Mouse (Mus musculus) liver, embryonic 11.5 days (tissue): ENCODE results near the gene Nat8f5. TPM values are rescaled to one million over a fixed set of nuclear protein-coding genes. Genes with fewer than 3 reads are reported as not detected.
"Not testable (repeated sequence)": the region's sequence is repeated elsewhere in the genome, so short reads cannot be mapped to it uniquely, and the experiment has no call there.

Experiments used
- ATAC-seq: fragments of 200-750 bp; cut with Nextera tagmentation; replicated peaks from 2 replicates; pipeline ENCODE4 v1.8.0; 2017; ENCODE audit warnings: moderate number of reproducible peaks, mild to moderate bottlenecking, moderate TSS enrichment, moderate library complexity; ENCODE audit not compliant: low FRiP score
- DNase-seq: peaks from one replicate; pipeline ENCODE4 v3.0.0-alpha.2; 2017; ENCODE audit warnings: low spot score
- H3K27ac ChIP-seq: fragments of 300-500 bp; sonication (generic); 2 replicates; pipeline ENCODE4 v1.5.1; 2014; ENCODE audit warnings: mild to moderate bottlenecking, low read depth, low read length, control low read depth
- H3K27me3 ChIP-seq: fragments of 300-500 bp; sonication (generic); replicated peaks from 2 replicates; pipeline ENCODE4 v1.6.1; 2014; ENCODE audit warnings: low read length, mixed read lengths; ENCODE audit not compliant: control insufficient read depth, insufficient read depth
- H3K36me3 ChIP-seq: fragments of 300-500 bp; sonication (generic); 2 replicates; pipeline ENCODE4 v1.6.1; 2014; ENCODE audit warnings: mild to moderate bottlenecking, low read length, moderate library complexity, mixed read lengths; ENCODE audit not compliant: control insufficient read depth, insufficient read depth
- H3K4me1 ChIP-seq: fragments of 300-500 bp; sonication (generic); replicated peaks from 2 replicates; pipeline ENCODE4 v1.6.1; 2014; ENCODE audit warnings: low read length, mixed read lengths; ENCODE audit not compliant: control insufficient read depth, insufficient read depth
- H3K4me2 ChIP-seq: fragments of 300-500 bp; sonication (generic); 2 replicates; pipeline ENCODE4 v1.6.1; 2014; ENCODE audit warnings: mild to moderate bottlenecking, control low read depth, moderate library complexity
- H3K4me3 ChIP-seq: fragments of 300-500 bp; sonication (generic); 2 replicates; pipeline ENCODE4 v1.5.1; 2014; ENCODE audit warnings: low read depth, low read length, control low read depth
- H3K9ac ChIP-seq: fragments of 300-500 bp; sonication (generic); 2 replicates; pipeline ENCODE4 v1.6.1; 2014; ENCODE audit warnings: low read depth, low read length, control low read depth
- H3K9me3 ChIP-seq: fragments of 300-500 bp; sonication (generic); 2 replicates; pipeline ENCODE4 v1.6.1; 2016; ENCODE audit warnings: low read length, inconsistent platforms, mixed read lengths; ENCODE audit not compliant: control insufficient read depth
- WGBS: fragments of 180-500 bp; shearing (Covaris S2); extraction: QIAGEN DNeasy Blood & Tissue Kit; methylation state at CpG from one replicate; pipeline ENCODE4 v1.1.7; 2014; 5-methylcytosine and 5-hydroxymethylcytosine counted together
- polyA plus RNA-seq: library from polyadenylated mRNA; unstranded; fragments of >200 nt; fragmentation: Nextera tagmentation; extraction: Ambion mirVana; gene quantifications from 2 replicates; pipeline ENCODE4 v1.2.1, GENCODE M21; 2014

The Nat8f5 gene
- polyA plus RNA-seq, 1 experiment from 2014 or later = not detected

DNA sequence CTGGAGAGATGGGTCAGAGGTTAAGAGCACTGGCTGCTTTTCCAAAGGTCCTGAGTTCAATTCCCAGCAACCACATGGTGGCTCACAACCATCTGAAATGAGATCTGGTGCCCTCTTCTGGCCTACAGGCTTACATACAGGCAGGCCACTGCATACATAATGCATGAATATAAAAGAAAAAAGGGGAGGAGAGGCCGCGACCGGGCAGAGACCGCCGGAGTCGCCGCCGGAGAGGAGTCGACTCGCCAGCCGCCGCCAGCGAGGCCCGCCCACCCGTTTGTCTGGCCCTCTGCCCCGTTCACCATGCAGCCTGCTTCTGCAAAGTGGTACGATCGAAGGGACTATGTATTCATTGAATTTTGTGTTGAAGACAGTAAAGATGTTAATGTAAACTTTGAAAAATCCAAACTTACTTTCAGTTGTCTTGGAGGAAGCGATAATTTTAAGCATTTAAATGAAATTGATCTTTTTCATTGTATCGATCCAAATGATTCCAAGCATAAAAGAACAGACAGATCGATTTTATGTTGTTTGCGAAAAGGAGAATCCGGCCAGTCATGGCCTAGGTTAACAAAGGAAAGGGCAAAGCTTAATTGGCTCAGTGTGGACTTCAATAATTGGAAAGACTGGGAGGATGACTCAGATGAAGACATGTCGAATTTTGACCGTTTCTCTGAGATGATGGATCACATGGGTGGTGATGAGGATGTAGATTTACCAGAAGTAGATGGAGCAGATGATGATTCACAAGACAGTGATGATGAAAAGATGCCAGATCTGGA, 23.1 kb upstream of the Nat8f5 start:
- H3K36me3 ChIP-seq, H3K27me3 ChIP-seq, H3K9ac ChIP-seq, H3K9me3 ChIP-seq, ATAC-seq, H3K4me2 ChIP-seq, DNase-seq, H3K4me1 ChIP-seq, H3K27ac ChIP-seq, H3K4me3 ChIP-seq: not testable (repeated sequence)
- 71% methylated on average over 25 of the region's 25 CpGs for WGBS

DNA sequence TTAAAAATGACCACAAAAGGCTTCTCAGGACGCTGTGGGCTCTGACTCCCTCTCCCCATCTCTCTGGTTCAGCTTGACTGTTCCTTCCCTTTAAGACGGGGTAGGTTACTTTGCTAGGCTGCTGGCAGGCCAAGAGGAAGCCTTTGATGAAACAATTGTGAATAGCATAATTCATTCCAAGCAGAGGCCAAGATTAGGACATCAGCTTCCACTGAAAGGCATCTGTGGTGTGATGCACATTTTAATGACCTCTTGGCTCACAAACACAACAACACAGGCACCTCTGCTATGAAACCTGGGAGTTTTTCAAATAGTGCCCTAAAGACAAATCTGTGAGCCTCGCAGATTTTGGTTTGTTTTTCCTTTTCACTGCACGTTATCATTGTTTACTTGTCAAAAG, 19.2 kb upstream of the Nat8f5 start:
- ATAC-seq = no peak

DNA sequence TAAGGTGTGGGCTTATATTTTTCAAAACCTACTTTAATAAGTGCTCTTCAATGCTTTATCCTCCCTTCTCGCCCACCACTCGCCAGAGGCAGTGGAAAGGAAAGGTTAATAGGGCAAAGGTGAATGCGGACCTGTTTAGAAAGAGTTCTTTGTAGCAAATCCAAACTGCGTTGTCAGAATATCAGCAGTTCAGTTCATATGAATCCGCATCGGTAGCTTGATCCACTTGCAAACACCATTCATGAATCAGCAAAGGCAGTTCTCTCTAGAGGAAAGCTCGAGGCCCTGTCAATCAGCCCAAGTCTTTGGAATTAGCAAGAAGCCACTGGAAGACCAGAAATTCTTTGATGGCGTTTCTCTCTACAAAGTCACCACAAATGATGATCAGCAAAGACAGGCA, 17.9 kb upstream of the Nat8f5 start:
- H3K4me2 ChIP-seq = no peak overlapping the region
- ATAC-seq (no peak), DNase-seq (no peak)
- no peak overlapping the region for H3K9ac ChIP-seq
- 79% methylated on average over 8 of the region's 8 CpGs for WGBS
- H3K36me3 ChIP-seq = no peaks in the 10 kb centered on the region
- H3K4me1 ChIP-seq = no peaks in the 10 kb centered on the region
- no peak overlapping the region for H3K27ac ChIP-seq
- H3K27me3 ChIP-seq = no peaks in the 10 kb centered on the region
- no peak overlapping the region for H3K4me3 ChIP-seq
- H3K9me3 ChIP-seq = no peaks in the 10 kb centered on the region

More for the DNA sequence above, 19.2 kb upstream of the Nat8f5 start:
- WGBS = 62% methylated on average over 4 of the region's 4 CpGs
- Histone ChIP-seq H3K4me2 (no peak overlapping the region), H3K27ac (no peak overlapping the region), H3K9ac (no peak overlapping the region), H3K4me3 (no peak overlapping the region), H3K36me3 (no peaks in the 10 kb centered on the region), H3K27me3 (no peaks in the 10 kb centered on the region), H3K9me3 (no peaks in the 10 kb centered on the region), H3K4me1 (no peaks in the 10 kb centered on the region)
- no peak for DNase-seq

DNA sequence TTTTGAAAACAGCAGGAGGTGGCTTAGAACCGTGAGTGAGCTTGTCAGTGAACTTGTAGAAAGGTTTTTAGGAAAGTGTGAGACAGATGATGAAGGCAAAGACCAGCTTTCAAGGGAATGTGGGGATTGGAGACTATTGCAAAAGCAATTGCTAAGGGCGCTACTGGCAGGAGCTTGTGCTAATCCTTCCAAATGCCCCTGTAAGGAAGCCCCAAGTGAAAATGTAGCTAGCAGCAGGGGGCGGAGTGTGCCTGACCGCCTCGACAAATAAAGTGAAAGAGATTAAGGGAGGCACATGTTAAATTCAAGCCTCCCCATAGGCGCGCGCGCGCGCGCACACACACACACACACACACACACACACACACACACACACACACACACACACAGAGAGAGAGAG, 16.5 kb upstream of the Nat8f5 start:
- not testable (repeated sequence) for H3K36me3 ChIP-seq, H3K9me3 ChIP-seq, H3K9ac ChIP-seq, DNase-seq, ATAC-seq, H3K27me3 ChIP-seq, H3K27ac ChIP-seq, H3K4me3 ChIP-seq, H3K4me1 ChIP-seq
- WGBS = 17% methylated on average over 12 of the region's 12 CpGs
- H3K4me2 ChIP-seq = peak overlapping the region; percentile 33; the same call in 1 of the 2 replicates

DNA sequence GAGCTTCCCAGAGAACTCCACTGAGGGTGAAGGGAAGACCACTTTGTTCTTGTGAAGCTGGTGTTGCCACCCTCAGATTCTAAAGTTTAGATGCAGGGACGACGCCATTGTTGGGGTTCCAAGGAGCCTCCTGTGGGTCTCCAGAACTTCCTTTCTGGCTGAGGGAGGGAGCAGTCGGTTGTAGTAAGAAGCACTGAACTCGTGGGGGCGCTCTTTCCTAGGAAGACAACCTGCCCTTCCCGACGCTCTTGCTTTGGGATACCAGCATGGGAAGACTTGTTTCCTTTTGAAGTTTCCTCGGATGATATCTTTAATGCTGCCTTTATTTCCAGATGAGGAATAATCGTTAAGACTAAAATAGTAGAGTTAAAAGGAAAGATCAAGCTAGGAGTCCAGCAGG, 16.1 kb upstream of the Nat8f5 start:
- H3K4me3 ChIP-seq, H3K9ac ChIP-seq, H3K9me3 ChIP-seq, DNase-seq, H3K27ac ChIP-seq, ATAC-seq, H3K4me1 ChIP-seq, H3K36me3 ChIP-seq, H3K27me3 ChIP-seq: not testable (repeated sequence)
- 15% methylated on average over 8 of the region's 9 CpGs for WGBS
- H3K4me2 ChIP-seq = peak overlapping the region; percentile 33; the same call in 1 of the 2 replicates

DNA sequence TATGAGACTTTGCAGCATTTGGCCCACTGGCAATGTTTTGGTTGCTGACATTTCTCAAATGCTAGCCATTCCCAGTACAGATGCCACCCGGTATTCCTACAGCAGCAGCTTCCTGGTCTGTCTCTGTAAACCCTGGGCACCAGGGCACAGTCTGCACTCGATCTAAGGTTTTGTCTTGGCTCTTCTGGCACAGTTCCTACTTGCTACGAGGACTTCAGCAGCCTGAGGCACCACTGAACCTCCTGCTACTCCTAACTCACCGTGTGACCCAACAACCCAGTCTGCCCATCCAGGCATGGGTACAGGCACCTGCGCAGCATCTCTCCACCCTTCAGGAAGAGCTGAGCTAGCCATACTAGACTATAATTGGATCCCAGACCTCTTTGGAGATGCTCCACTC, 15.3 kb upstream of the Nat8f5 start:
- DNase-seq, H3K9me3 ChIP-seq, H3K9ac ChIP-seq, H3K36me3 ChIP-seq, ATAC-seq, H3K4me3 ChIP-seq, H3K4me1 ChIP-seq, H3K27ac ChIP-seq, H3K27me3 ChIP-seq, H3K4me2 ChIP-seq: not testable (repeated sequence)
- 74% methylated on average over 5 of the region's 5 CpGs for WGBS

DNA sequence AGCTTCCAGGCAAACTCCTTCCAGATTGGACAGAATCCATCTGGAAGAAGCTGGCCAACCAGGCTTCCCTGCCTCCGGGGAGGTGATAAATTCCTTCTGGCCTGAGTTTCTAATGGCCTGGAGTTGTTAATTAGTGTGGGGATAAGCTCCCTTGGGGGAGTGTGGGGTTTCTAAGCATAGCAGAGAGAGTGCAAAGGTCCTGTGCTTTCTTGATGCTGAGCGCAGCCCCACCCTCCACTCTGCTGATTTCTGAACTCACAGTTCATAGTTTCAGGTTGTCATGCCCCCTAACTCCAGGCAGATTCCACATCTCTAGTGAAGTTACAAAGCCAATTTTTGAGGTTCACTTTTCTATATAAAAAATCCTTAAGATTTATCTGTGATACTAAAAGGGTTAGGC, 14.3 kb upstream of the Nat8f5 start:
- H3K4me2 ChIP-seq, H3K9me3 ChIP-seq, ATAC-seq, H3K4me3 ChIP-seq, H3K36me3 ChIP-seq, H3K9ac ChIP-seq, H3K27me3 ChIP-seq, DNase-seq, H3K27ac ChIP-seq, H3K4me1 ChIP-seq: not testable (repeated sequence)
- WGBS = 63% methylated on average over 1 of the region's 2 CpGs

DNA sequence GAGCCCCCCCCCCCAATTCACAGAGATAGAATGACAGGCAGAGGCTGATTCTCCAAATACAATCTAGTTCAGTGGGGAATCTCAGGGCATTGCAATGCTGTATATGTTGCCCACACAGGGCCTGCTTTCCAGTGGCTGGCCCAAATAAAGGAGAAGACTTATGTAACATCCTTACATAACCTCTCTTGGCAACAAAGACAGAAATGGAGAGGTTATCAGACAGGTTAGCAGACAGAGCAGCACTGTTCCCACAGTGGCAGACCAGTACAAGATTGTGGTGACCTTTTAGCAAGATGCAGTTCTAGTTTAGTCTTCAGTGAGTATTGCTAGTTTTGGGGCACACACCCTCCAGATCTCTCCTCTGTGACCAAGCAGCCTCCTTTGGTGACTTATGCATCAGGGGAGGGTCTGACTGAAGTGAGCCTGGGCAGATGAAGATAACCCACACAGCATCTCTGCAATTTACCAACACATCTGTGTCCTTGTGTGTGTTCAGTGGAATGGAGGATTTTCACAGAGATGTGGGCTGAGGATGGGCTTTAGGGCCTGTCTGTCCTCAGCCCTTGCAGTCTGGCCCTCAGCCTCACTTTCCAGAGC, 13.8 kb upstream of the Nat8f5 start:
- DNase-seq, H3K4me3 ChIP-seq, H3K4me1 ChIP-seq, H3K9me3 ChIP-seq, H3K36me3 ChIP-seq, H3K9ac ChIP-seq, ATAC-seq, H3K27me3 ChIP-seq, H3K27ac ChIP-seq, H3K4me2 ChIP-seq: not testable (repeated sequence)

DNA sequence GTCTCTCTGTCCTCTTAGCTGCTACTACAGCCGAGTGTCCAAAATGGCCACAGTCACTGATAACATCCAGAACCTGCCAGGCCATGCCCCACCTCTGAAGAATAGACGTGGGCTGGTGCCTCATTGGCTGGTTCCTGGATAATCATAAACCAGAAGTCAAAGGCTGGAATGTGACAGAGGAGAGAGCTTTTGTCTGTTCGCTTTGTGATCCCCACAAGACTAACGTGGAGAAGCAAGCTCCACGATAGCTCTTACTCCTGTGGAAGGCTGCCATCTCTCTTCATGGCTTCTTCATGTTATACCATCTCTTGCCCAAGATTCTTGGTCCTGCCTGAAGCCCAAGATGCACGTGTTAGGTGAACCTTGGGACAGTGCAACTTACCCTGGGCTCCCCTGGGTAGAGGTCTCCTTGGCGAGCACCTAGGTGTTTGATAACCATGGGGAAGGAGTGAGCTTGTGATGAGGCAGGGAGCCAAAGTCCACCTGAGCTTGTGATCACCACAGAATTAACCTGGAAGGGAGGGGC, 11.1 kb upstream of the Nat8f5 start, which contains the start of gene Nat8:
Gene Nat8, minus strand, starts transcription at position 287 of the 526 bp plus-strand sequence.
- 64% methylated on average over 7 of the region's 7 CpGs for WGBS
- DNase-seq (no peak), ATAC-seq (no peak)
- H3K27me3 ChIP-seq = no peaks in the 10 kb centered on the region
- H3K9me3 ChIP-seq = no peaks in the 10 kb centered on the region
- no peaks in the 10 kb centered on the region for H3K4me1 ChIP-seq
- H3K27ac ChIP-seq = no peak within 1 kb of the TSS
- no peaks in the 10 kb centered on the region for H3K36me3 ChIP-seq
- H3K4me3 ChIP-seq = no peak within 1 kb of the TSS
- no peak within 1 kb of the TSS for H3K9ac ChIP-seq
- no peak within 1 kb of the TSS for H3K4me2 ChIP-seq
